Mouse (Mus musculus): ENCODE measurements around the gene Gm20388.

DNA sequence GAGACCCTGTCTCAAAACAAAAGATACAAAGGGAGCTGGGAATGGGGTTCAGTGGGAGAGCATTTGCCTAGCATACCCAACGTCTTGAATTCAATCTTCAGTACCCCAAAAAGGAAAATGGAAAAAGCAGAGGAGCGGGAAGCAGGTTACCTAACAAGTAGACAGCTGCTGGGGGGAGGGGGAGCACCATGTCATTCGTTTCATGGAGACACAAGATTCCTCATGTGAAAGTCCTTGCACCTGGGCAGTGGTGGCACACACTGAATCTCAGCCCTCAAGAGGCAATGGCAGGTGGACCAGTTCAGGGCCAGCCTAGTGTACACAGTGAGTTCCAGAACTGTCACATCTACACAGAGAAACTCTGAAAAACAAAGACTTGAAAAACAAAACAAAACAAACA lies 3946.7 kb downstream of the Gm20388 start:
- TF ChIP-seq CTCF (IDR thresholded peaks at IDR 0.05; ENCODE audit: extremely low read depth, insufficient read depth, low read length) = no peak
- TF ChIP-seq POLR2A (IDR thresholded peaks at IDR 0.05; ENCODE audit: extremely low read depth, insufficient read depth, low read length) = no peak

All from cortical plate, adult 2 months (tissue).